Mouse (Mus musculus) 3134 (cell line): ENCODE results near the gene Olfr1333.
A peak's percentile ranks its signal among the peaks of the same experiment; 100 is the strongest.
"Not testable (repeated sequence)": the region's sequence is repeated elsewhere in the genome, so short reads cannot be mapped to it uniquely, and the experiment has no call there.

ENCODE experiments used
- DNase-seq: peaks from one replicate; pipeline ENCODE4 v3.0.0-alpha.2; 2011; ENCODE audit warnings: low spot score; ENCODE audit not compliant: insufficient read length; ENCODE audit errors: extremely low read depth

Olfr1333 gene

GRCm38 (mm10) chr4:118836179-118836578, at the start of gene Olfr1333:
Gene Olfr1333, minus strand, starts transcription at chr4:118836279.
- no peak for DNase-seq

DNA sequence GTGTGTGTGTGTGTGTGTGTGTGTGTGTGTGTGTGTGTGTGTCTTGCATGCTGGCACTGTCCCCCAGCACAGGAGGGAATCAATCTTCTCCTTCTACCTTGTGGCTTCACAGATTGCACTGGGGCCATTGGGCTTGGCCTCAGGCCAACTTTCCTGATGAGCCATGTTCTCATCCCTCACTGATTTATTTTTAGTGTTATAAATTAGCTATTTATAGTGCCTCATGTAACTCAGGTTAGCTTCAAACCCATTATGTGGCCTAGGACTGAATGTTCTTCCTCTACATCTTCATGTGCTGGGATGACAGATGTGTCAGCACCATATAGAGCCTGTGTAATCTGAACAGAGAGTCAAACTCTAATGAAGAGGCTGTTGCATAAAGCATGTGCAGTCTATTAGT, 31.5 kb upstream of the Olfr1333 start:
- no peak for DNase-seq

DNA sequence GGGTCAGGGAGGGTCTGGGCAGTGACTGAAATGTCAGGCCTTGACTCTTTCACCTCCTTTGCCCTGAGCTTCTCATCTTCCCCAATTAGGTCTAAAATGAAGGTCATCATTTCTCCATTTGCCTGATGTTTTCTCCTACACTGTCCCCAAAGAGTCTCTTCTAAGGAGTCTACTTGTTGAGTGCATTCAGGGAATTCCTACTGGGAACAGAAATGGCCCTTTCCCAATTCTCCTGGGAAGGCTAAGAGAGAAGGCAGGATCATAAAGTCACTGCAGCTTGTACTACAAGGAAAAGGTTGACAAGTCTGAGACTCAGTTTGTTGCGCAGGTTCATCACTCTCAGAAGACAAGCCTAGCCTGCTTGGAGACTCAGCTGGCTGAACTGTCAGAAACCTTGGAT, 28.3 kb upstream of the Olfr1333 start, which contains the start of gene Olfr1331:
Gene Olfr1331 (plus strand): TSS at position 301 of the 400 bp plus-strand sequence.
- DNase-seq: no peak

DNA sequence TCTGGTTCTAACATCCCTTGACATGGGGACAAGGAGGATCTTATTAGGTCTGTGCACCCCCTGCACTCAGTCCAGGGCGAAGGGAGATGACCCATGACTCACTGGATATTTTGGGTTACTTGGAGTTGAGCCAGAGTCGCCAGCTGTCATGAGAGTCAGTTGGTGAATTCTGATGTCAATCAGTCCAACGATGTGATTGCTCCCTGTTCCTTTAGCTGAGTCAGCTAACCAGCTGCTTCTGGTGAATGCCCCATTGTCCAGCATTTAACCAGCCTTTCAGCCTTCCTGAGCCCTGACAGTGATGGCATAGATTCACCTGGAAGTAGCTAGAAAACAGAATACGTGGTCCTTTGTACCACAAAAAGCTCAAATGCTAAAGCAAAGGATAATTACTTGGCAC, 26.6 kb upstream of the Olfr1333 start:
- peak; percentile 2 for DNase-seq

DNA sequence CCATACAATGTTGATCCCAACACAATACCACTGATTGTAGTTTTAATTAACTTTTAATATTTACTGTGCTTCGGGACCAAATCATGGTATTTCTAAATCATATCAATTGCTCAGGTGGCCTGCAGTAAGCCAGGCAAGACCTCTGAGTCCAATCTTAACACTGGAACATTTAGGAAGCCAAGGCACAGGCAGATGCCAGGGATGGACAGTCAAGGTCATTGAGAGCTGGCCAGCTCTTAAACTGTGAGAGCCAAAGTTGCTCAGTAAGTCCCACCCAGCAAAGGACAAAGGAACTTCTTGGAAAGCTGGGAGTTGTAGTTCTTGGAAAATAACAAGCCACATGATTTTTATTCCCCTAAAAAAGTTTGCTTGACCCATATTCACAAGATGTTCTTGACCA, 25.7 kb upstream of the Olfr1333 start:
- no peak for DNase-seq

GRCm38 (mm10) chr4:118818921-118819320, 17.2 kb downstream of the Olfr1333 start:
- DNase-seq: no peak

DNA sequence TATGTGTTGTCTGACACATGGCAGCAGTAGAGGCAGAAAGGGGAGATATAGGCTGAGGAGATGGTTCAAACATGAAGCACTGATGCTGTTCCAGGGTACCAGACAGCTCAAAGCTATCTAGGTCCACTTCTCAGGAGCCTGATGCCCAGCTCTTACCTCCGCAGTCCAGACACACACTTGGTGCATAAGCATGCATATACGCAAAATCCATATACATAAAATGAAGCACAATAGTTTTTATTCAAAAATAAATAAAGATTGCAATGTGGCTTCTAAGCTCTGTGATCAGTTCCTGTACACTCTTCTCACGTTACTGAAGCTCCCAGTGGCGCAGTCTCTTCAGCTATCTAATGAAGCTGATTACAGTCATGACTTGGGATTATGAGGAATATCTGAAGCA, 26.2 kb downstream of the Olfr1333 start, which contains the start of gene Olfr1335:
Gene Olfr1335 (minus strand): TSS at position 101 of the 400 bp plus-strand sequence.
- no peak for DNase-seq

DNA sequence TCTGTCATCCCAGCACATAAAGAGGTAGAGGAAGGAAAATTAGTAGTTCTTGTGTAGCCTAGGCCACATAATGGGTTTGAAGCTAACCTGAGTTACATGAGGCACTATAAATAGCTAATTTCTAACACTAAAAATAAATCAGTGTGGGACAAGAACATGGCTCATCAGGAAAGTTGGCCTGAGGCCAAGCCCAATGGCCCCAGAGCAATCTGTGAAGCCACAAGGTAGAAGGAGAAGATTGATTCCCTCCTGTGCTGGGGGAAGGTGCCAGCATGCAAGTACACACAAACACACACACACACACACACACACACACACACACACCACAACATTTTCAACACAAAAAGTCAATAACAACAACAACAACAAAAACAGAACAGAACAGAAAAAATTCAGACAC, 43.3 kb downstream of the Olfr1333 start:
- DNase-seq: not testable (repeated sequence)

- DNase-seq: no peak
These were observed 53.6 kb downstream of the Olfr1333 start, which contains the start of gene Olfr1337 for GRCm38 (mm10) chr4:118782486-118782885. Gene Olfr1337, minus strand, starts transcription at chr4:118782586.
